8 mouse cellular contexts compared by ENCODE assay signal in genomic region chr13:103333153-103333552, GRCm38 (mm10). TPM values are rescaled to one million over a fixed set of nuclear protein-coding genes. Genes with fewer than 3 reads are reported as not detected.
DNase-seq lines count a peak whose midpoint lies in the region; ATAC-seq and TF ChIP-seq lines count a peak whose summit lies in the region.

No protein-coding gene starts in this region.

- H3K4me2 ChIP-seq in lung, embryonic 14.5 days = peak overlapping the region; percentile 88
- peak overlapping the region; percentile 92 for H3K4me2 ChIP-seq in forebrain, embryonic 11.5 days (ENCODE audit: low read depth, low read length, severe bottlenecking)
- H3K4me2 ChIP-seq in intestine, embryonic 16.5 days (ENCODE audit: low read depth, low read length) = peak overlapping the region; percentile 96

- ATAC-seq in lung, embryonic 14.5 days (ENCODE audit: insufficient read depth) = no peak
- no peak for ATAC-seq in forebrain, embryonic 11.5 days (replicated peaks; ENCODE audit: low FRiP score)
- no peak for ATAC-seq in intestine, embryonic 16.5 days
- no peak for ATAC-seq in megakaryocyte progenitor cell, adult 5-6 weeks (replicated peaks; ENCODE audit: poor library complexity)

- no peak for TF ChIP-seq CTCF in lung, embryonic 14.5 days (IDR thresholded peaks at IDR 0.05; ENCODE audit: low read depth)
- TF ChIP-seq CTCF in olfactory bulb, adult 2 months (IDR thresholded peaks at IDR 0.05; ENCODE audit: insufficient read depth, low read depth, low read length) = no peak

- TF ChIP-seq POLR2A in olfactory bulb, adult 2 months (IDR thresholded peaks at IDR 0.05; ENCODE audit: insufficient read depth, low read depth, low read length) = no peak

- peaks cover 4% of the 10 kb centered on the region; the same call in 1 of the 2 replicates for H3K4me1 ChIP-seq in lung, embryonic 14.5 days (ENCODE audit: insufficient read depth)
- H3K4me1 ChIP-seq in forebrain, embryonic 11.5 days (replicated peaks; ENCODE audit: control insufficient read depth, insufficient read depth, low read length) = peaks cover 14% of the 10 kb centered on the region; the same call in 1 of the 2 replicates
- H3K4me1 ChIP-seq in intestine, embryonic 16.5 days (ENCODE audit: control insufficient read depth, insufficient read depth, low read length) = peaks cover 16% of the 10 kb centered on the region
- H3K4me1 ChIP-seq in olfactory bulb, adult 2 months (ENCODE audit: control insufficient read depth, insufficient read depth, low read length) = peaks cover 9% of the 10 kb centered on the region

- WGBS in lung, embryonic 14.5 days = 2% methylated on average over 17 of the region's 17 CpGs
- WGBS in forebrain, embryonic 11.5 days = 1% methylated on average over 17 of the region's 17 CpGs
- whole genome bisulfite sequencing in intestine, embryonic 16.5 days = 1% methylated on average over 17 of the region's 17 CpGs
- WGBS in olfactory bulb, adult 2 months = 4% methylated on average over 17 of the region's 17 CpGs

- H3K9me3 ChIP-seq in lung, embryonic 14.5 days (ENCODE audit: low read depth, low read length) = no peaks in the 10 kb centered on the region
- H3K9me3 ChIP-seq in forebrain, embryonic 11.5 days (ENCODE audit: control insufficient read depth, low read length) = no peaks in the 10 kb centered on the region
- no peaks in the 10 kb centered on the region for H3K9me3 ChIP-seq in intestine, embryonic 16.5 days (ENCODE audit: control insufficient read depth, low read length)

- peak overlapping the region; percentile 68 for H3K4me3 ChIP-seq in lung, embryonic 14.5 days (ENCODE audit: low read depth, low read length)
- peak overlapping the region; percentile 54 for H3K4me3 ChIP-seq in forebrain, embryonic 11.5 days (ENCODE audit: low read depth, low read length)
- peak overlapping the region; percentile 77 for H3K4me3 ChIP-seq in intestine, embryonic 16.5 days (ENCODE audit: low read length)
- H3K4me3 ChIP-seq in olfactory bulb, adult 2 months (ENCODE audit: insufficient read depth, low read depth, low read length) = peak overlapping the region; percentile 57

- peaks cover 39% of the 10 kb centered on the region for H3K27me3 ChIP-seq in lung, embryonic 14.5 days (ENCODE audit: insufficient read depth, low read length)
- H3K27me3 ChIP-seq in forebrain, embryonic 11.5 days (ENCODE audit: control insufficient read depth, insufficient read depth, low read length) = peaks cover 26% of the 10 kb centered on the region
- H3K27me3 ChIP-seq in intestine, embryonic 16.5 days (replicated peaks; ENCODE audit: control insufficient read depth, insufficient read depth, low read length) = peaks cover 32% of the 10 kb centered on the region

- H3K36me3 ChIP-seq in lung, embryonic 14.5 days (ENCODE audit: insufficient read depth) = no peaks in the 10 kb centered on the region
- H3K36me3 ChIP-seq in forebrain, embryonic 11.5 days (ENCODE audit: control insufficient read depth, insufficient read depth, low read length) = no peaks in the 10 kb centered on the region
- H3K36me3 ChIP-seq in intestine, embryonic 16.5 days (ENCODE audit: control insufficient read depth, insufficient read depth, low read length) = no peaks in the 10 kb centered on the region

- DNase-seq in lung, embryonic 14.5 days = peak; percentile 16
- DNase-seq in lung, postnatal 14 days = no peak
- DNase-seq in forebrain, embryonic 11.5 days (ENCODE audit: low spot score) = no peak
- DNase-seq in left cerebral cortex, adult 11 months (ENCODE audit: low spot score) = no peak
- no peak for DNase-seq in cerebellum, adult 18-20 months

- no peak overlapping the region for H3K9ac ChIP-seq in lung, embryonic 14.5 days
- H3K9ac ChIP-seq in forebrain, embryonic 11.5 days (ENCODE audit: low read length) = no peak overlapping the region
- peak overlapping the region; percentile 73 for H3K9ac ChIP-seq in intestine, embryonic 16.5 days (ENCODE audit: low read depth, low read length)

- no peak overlapping the region for H3K27ac ChIP-seq in lung, embryonic 14.5 days (ENCODE audit: low read depth)
- H3K27ac ChIP-seq in forebrain, embryonic 11.5 days (ENCODE audit: low read depth, low read length) = no peak overlapping the region
- H3K27ac ChIP-seq in intestine, embryonic 16.5 days (ENCODE audit: low read length) = no peak overlapping the region
- H3K27ac ChIP-seq in olfactory bulb, adult 2 months (ENCODE audit: insufficient read depth, low read depth, low read length) = no peak overlapping the region

RNA-seq across cellular contexts. Expression of gene Mast4, which starts 1.1 kb away (rescaled TPM):
- polyA plus RNA-seq in lung, embryonic 14.5 days (2014; fragmentation: Nextera tagmentation; extraction: Ambion mirVana) = 30.8 and 32.1 TPM in 2 replicates
- polyA plus RNA-seq in forebrain, embryonic 11.5 days (2014; fragmentation: Nextera tagmentation; extraction: Ambion mirVana) = 20.3 and 23.5 TPM in 2 replicates
- polyA plus RNA-seq in intestine, embryonic 16.5 days (2015; fragmentation: Nextera tagmentation; extraction: Ambion mirVana) = 14.2 and 15.1 TPM in 2 replicates
- not detected in 2 replicates for polyA plus RNA-seq in olfactory bulb, adult 2 months (2012; ENCODE audit: insufficient read depth, insufficient read length, low replicate concordance, missing spikeins)
- 5.5 and 7.7 TPM in 2 replicates for total RNA-seq in megakaryocyte progenitor cell, adult 5-6 weeks (2015)
- 1.1 and 2.8 TPM in 2 replicates for total RNA-seq in megakaryocyte progenitor cell, adult 5-6 weeks (2017)
